Mouse (Mus musculus) frontal cortex, postnatal 14 days (tissue): ENCODE measurements around the gene Mtif2.

ENCODE experiments used
- DNase-seq, 2 experiments: peaks; one replicate each; pipeline ENCODE4 v3.0.0; 2022; ENCODE audit warnings: low spot score in 2 of 2

The Mtif2 gene

DNA sequence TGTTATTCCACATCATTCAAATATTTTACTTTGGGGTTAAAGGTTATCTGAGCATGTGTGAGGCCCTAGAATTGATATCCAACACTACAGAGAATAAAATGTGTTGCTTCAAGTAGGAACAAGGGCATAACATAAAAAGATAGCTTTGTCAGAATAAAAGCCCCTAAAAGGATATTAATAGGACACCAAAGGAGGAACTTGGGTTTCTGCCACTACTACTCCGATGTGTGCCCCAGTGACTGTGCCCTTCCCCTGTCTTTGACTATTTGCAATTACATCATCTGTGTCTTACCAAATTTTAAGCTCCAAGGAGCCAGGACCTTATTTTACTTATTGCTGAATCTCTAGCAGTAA, 23.2 kb downstream of the Mtif2 start:
- no peak for DNase-seq

- no peak for DNase-seq
Measured at GRCm38 (mm10) chr11:29560452-29560851, 34.2 kb downstream of the Mtif2 start.

DNA sequence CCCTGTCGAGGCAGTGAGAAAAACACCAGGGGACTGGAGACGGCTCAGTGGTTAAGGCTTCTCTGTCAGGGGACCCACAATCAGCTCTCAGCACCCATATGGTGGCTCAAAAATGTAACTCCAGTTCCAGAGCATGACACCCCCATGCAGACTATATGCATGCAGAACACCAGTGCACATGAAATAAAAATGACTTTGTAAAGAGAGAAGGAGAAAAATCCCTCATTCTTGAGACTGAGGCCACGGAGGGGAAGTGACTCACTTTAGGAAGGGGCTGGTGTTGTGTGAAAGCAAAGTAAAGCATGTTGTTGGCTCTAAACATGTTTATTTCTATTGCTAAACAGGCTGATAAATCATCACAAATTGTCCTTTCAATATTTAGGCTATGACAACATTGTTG, 34.8 kb downstream of the Mtif2 start:
- no peak for DNase-seq

DNA sequence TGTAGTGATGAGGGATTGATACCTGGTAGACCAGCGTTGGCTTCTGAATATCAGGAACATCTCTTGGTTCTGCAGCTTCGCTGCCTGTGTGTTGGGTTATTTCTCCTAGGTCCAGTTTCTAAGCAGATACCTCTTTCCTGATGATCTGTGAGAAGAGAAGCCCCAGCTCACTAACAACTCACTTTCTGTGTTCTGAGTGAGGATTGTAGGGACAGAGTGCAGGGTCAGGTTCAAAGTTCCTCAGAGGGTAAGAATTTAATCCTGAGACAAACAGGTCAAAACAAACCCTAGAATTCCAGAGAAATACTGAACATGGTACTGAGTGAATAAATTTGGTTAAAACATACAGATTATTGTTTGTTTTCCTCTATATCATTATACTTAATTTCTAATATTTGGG, 37.2 kb downstream of the Mtif2 start:
- no peak for DNase-seq

- no peak for DNase-seq
Measured at GRCm38 (mm10) chr11:29571536-29571935, 45.3 kb downstream of the Mtif2 start.

DNA sequence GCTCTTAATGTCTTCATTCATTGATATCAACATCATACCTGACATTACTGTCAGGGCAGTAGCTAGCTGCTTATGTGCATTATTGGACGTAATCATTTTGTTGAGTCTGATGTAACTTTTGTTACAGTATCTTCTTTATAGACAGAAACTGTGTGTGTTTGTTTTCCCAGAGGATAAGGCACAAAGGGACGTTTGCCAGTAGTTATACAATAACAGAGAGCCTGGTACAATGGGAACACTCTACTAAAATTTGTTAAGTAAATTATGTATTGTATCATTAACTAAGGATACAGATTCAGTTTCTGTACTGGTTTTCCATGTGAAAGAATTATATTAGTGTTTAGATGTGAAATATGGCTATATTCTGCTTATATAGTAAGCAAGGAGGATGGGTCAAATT, 46.4 kb downstream of the Mtif2 start:
- no peak for DNase-seq

GRCm38 (mm10) chr11:29579610-29580009, 53.4 kb downstream of the Mtif2 start:
- no peak for DNase-seq
